Mouse (Mus musculus) skeletal muscle tissue, adult 2 months (tissue): Measurements from ENCODE around the gene C1qtnf2.

ENCODE experiments used
- DNase-seq: peaks from one replicate; pipeline ENCODE4 v3.0.0-alpha.2; 2012; ENCODE audit warnings: low read depth, low spot score

Gene C1qtnf2

GRCm38 (mm10) chr11:43531619-43532018, 57.5 kb downstream of the C1qtnf2 start:
- no peak for DNase-seq

- DNase-seq = no peak
Observed at GRCm38 (mm10) chr11:43537074-43537473, 63.0 kb downstream of the C1qtnf2 start.

- DNase-seq = no peak
Observed at GRCm38 (mm10) chr11:43539863-43540262, 65.8 kb downstream of the C1qtnf2 start.
